Mouse (Mus musculus) heart, adult 2 months (tissue): ENCODE measurements around the gene Fam120a. TPM values are rescaled to one million over a fixed set of nuclear protein-coding genes. Genes with fewer than 3 reads are reported as not detected.

Experiments
- DNase-seq, 2 experiments: peaks; one replicate each; pipeline ENCODE4 v3.0.0; 2021
- H3K27ac ChIP-seq: fragments of 200-600 bp; 2 replicates; pipeline ENCODE4 v1.8.1; 2022
- H3K27me3 ChIP-seq: fragments of 200-500 bp; 2 replicates; pipeline ENCODE4 v1.6.1; 2012; ENCODE audit warnings: mild to moderate bottlenecking, low read length, inconsistent platforms, mixed read lengths; ENCODE audit not compliant: control insufficient read depth, insufficient read depth
- H3K36me3 ChIP-seq: fragments of 200-500 bp; 2 replicates; pipeline ENCODE4 v1.6.1; 2012; ENCODE audit warnings: low read length, inconsistent platforms; ENCODE audit not compliant: control insufficient read depth, insufficient read depth
- H3K4me1 ChIP-seq: fragments of 200-500 bp; 2 replicates; pipeline ENCODE4 v1.6.1; 2011; ENCODE audit warnings: low read length; ENCODE audit not compliant: control insufficient read depth, insufficient read depth
- H3K4me3 ChIP-seq: fragments of 200-600 bp; 2 replicates; pipeline ENCODE4 v1.8.1; 2022
- H3K79me2 ChIP-seq: fragments of 200-500 bp; replicated peaks from 2 replicates; pipeline ENCODE4 v1.6.1; 2012; ENCODE audit warnings: mild to moderate bottlenecking, inconsistent platforms, low read length, moderate library complexity, mixed read lengths; ENCODE audit not compliant: control insufficient read depth, insufficient read depth
- H3K9ac ChIP-seq: fragments of 200-500 bp; 2 replicates; pipeline ENCODE4 v1.6.1; 2012; ENCODE audit warnings: low read depth, mild to moderate bottlenecking, control low read depth, inconsistent platforms, low read length, mixed read lengths
- CTCF ChIP-seq: fragments of 200-600 bp; IDR thresholded peaks from 2 replicates; pipeline ENCODE4 v1.8.1; 2022; ENCODE audit warnings: antibody characterized with exemption, mild to moderate bottlenecking, moderate library complexity
- EP300 ChIP-seq: fragments of 200-500 bp; IDR thresholded peaks from 2 replicates; pipeline ENCODE4 v1.6.1; 2011; ENCODE audit warnings: low read depth, low read length, control low read depth; ENCODE audit not compliant: insufficient read depth
- POLR2A ChIP-seq: fragments of 200-500 bp; IDR thresholded peaks from 2 replicates; pipeline ENCODE4 v1.6.1; 2011; ENCODE audit warnings: mild to moderate bottlenecking, low read depth, low read length, control low read depth; ENCODE audit not compliant: insufficient read depth
- WGBS: fragments of 180-500 bp; shearing (Covaris S2); methylation state at CpG from one replicate; pipeline ENCODE4 v1.1.7; 2018; 5-methylcytosine and 5-hydroxymethylcytosine counted together
- intact Hi-C: fragments of 180-260 bp; cut with DNase I; formaldehyde crosslinking; loops from one replicate; pipeline ENCODE4 v1.15.1; 2025
- polyA plus RNA-seq: library from polyadenylated mRNA; depleted of rRNA; stranded (reverse); fragments of >200 nt; gene quantifications from 2 replicates; pipeline ENCODE4 v1.2.3, GENCODE M21; 2012
- total RNA-seq, 2 experiments: library from RNA; stranded (reverse); gene quantifications; 2 replicates each; pipeline ENCODE4 v1.2.3; 2021

The Fam120a gene
- total and polyA plus RNA-seq, 3 experiments: 47.5 to 106 (median 102) TPM

DNA sequence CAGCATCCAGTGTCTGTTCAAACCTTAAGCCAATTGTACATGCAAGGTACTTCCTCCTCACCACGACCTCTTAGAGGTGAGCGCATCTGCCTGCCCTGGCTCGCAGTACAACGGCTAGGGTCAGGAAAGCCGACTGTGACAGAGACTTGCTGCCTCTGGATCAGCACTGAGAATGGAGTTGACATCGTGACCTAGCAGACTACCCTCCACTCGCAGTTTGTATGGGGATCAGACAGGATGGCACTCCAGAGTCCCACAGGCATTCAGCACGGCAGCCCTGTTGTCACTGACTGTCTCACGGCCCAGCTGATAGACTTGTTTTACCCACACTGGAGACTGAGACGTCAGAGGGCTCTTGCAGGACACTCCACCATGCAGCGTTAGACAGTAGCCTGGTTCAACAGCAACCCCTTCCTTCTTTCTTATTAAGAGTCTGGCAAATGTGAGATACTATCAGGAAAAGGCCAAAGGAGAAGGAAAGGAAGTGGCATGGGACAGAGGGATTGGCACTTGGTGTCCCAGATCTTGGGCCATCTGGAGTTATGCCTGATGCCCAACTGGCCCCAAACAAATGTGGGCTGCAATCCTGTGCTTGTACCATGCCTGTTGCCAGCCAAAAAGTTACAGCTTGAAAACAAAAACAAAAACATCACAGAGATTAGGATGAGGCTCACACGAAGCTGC is 103.0 kb downstream of the Fam120a start:
- H3K4me3 ChIP-seq: no peak overlapping the region
- no peak for DNase-seq
- H3K36me3 ChIP-seq: no peaks in the 10 kb centered on the region; the same call in 1 of the 2 replicates
- no peak for TF ChIP-seq EP300
- TF ChIP-seq POLR2A: no peak
- TF ChIP-seq CTCF: no peak
- peaks cover 11% of the 10 kb centered on the region for H3K79me2 ChIP-seq
- H3K27ac ChIP-seq: no peak overlapping the region
- peaks cover 18% of the 10 kb centered on the region for H3K4me1 ChIP-seq
- H3K27me3 ChIP-seq: no peaks in the 10 kb centered on the region
- intact Hi-C loops: no loop called here
- WGBS: 60% methylated on average over 12 of the region's 12 CpGs
- no peak overlapping the region for H3K9ac ChIP-seq

DNA sequence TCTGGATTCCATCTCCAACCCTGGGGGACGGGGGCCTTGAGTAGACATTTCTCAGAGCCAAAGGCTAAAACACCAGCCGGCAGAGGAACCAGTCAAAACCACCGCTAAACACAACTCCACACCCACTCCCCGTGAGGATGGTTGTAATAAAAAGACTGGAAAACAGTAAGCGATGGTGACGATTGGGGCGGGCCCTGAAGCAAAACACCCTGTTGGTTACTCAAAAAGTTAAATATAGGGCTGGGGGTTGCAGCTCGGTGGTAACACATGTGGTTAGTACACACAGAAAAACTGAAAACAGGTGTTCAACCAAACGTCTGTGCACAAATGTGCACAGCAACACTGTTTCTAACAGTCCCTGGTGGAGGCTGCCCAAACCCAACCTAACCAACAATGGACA is 104.3 kb downstream of the Fam120a start:
- Histone ChIP-seq H3K4me1 (peaks cover 20% of the 10 kb centered on the region), H3K27me3 (no peaks in the 10 kb centered on the region), H3K79me2 (peaks cover 12% of the 10 kb centered on the region), H3K36me3 (no peaks in the 10 kb centered on the region; the same call in 1 of the 2 replicates), H3K4me3 (no peak overlapping the region), H3K9ac (no peak overlapping the region), H3K27ac (no peak overlapping the region)
- 76% methylated on average over 9 of the region's 9 CpGs for WGBS
- DNase-seq: no peak
- TF ChIP-seq EP300 (no peak), CTCF (no peak), POLR2A (no peak)
- intact Hi-C loops: no loop called here

DNA sequence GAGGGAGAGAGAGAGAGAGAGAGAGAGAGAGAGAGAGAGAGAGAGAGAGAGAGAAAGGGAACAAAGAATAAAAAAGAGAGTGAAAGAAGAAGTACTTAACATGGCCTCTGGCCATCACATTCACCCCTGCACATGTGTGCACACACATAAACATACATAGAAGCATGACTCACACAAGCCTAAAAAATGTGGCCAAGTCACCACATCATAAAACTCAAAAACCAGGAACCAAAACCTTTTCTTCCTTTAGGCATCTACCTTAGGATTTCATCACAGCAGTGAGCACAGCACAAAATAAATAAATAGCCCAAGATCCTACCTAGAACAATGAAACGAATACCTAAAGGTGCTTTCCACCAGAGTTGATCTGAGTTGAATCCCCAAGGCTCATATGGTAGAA is 105.9 kb downstream of the Fam120a start:
- intact Hi-C loops: no loop called here

GRCm38 (mm10) chr13:48858779-48859178 is 109.0 kb downstream of the Fam120a start:
- Histone ChIP-seq H3K9ac (no peak overlapping the region), H3K4me1 (peaks cover 22% of the 10 kb centered on the region)
- WGBS: 74% methylated on average over 4 of the region's 4 CpGs

More for the DNA sequence above, 105.9 kb downstream of the Fam120a start:
- Histone ChIP-seq H3K27me3 (no peaks in the 10 kb centered on the region), H3K79me2 (peaks cover 10% of the 10 kb centered on the region), H3K4me1 (peaks cover 25% of the 10 kb centered on the region), H3K36me3 (no peaks in the 10 kb centered on the region; the same call in none of the 2 replicates), H3K9ac (no peak overlapping the region), H3K27ac (no peak overlapping the region), H3K4me3 (no peak overlapping the region)
- TF ChIP-seq EP300 (no peak), POLR2A (no peak), CTCF (no peak)
- no peak for DNase-seq
- whole genome bisulfite sequencing: 91% methylated on average over 1 of the region's 1 CpGs

DNA sequence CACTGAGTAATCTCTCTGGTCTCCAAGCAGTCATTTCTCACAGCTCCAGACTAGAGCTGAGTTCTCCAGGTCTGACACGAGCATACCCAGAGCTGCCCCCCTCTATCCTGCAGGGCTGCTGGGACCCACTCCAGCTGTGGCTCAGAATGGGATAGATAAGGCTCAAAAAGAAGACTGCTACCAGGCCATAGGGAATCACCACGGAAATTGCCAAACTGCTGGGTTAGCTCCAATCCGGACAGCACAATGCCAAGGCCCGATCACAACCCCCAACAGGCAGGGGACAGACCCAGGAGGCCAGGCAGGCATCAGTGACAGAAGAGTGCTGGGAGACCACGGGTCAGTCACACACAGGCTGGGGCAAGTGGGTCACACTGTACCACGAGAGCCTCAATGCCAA is 109.8 kb downstream of the Fam120a start:
- DNase-seq: no peak
- WGBS: 36% methylated on average over 6 of the region's 6 CpGs
- Histone ChIP-seq H3K4me1 (peaks cover 19% of the 10 kb centered on the region), H3K4me3 (no peak overlapping the region), H3K27ac (no peak overlapping the region), H3K9ac (no peak overlapping the region), H3K36me3 (no peaks in the 10 kb centered on the region; the same call in none of the 2 replicates), H3K27me3 (no peaks in the 10 kb centered on the region), H3K79me2 (peaks cover 16% of the 10 kb centered on the region)
- intact Hi-C loops: no loop called here
- TF ChIP-seq CTCF (no peak), EP300 (no peak), POLR2A (no peak)

More at GRCm38 (mm10) chr13:48858779-48859178, 109.0 kb downstream of the Fam120a start:
- Histone ChIP-seq H3K79me2 (peaks cover 18% of the 10 kb centered on the region), H3K27ac (no peak overlapping the region), H3K27me3 (no peaks in the 10 kb centered on the region), H3K4me3 (no peak overlapping the region), H3K36me3 (no peaks in the 10 kb centered on the region; the same call in none of the 2 replicates)
- no peak for DNase-seq
- no peak for TF ChIP-seq EP300
- TF ChIP-seq POLR2A: no peak
- TF ChIP-seq CTCF: no peak
- intact Hi-C loops: no loop called here

DNA sequence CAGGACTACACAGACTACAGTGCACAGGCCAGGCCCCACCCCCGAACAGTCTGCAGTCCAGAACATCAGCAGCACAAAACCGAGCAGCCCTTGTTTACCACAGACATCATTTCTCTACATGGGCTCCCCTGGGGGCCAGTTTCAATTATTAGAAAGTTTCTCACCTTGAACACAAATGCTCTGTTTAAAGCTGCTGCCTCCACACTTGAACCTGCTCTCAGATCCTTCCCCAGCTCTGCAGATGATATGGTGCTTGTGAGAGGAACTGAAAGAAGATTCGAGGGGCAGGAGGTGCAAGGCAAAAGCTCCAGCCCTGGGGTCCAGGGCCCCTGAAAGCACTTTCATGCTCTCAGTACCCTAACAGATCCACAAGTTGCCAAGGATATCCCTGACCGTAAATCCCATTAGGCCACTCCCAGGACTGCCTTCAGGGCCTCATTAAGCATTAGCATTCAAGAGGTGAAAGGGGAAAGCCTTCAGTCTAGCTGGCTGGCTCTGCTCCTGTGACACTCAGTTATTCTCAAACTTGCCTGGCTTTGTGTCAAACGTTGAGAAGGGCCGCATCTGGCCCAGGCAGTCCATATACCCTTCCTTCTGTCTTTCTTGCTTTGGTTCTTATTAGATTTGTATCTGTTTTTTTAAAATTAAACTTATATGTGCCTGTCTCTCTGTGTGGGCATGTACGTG is 110.4 kb downstream of the Fam120a start:
- H3K36me3 ChIP-seq: no peaks in the 10 kb centered on the region; the same call in 1 of the 2 replicates
- H3K27ac ChIP-seq: no peak overlapping the region
- no peaks in the 10 kb centered on the region for H3K27me3 ChIP-seq
- H3K79me2 ChIP-seq: peaks cover 16% of the 10 kb centered on the region
- H3K4me1 ChIP-seq: peaks cover 22% of the 10 kb centered on the region
- no peak for DNase-seq
- TF ChIP-seq POLR2A (no peak), CTCF (no peak), EP300 (no peak)
- 51% methylated on average over 7 of the region's 7 CpGs for WGBS
- no peak overlapping the region for H3K9ac ChIP-seq
- intact Hi-C loops: no loop called here
- H3K4me3 ChIP-seq: no peak overlapping the region
